Mouse (Mus musculus) lung, adult 2 months (tissue): ENCODE data around the gene Memo1.

ENCODE experiments used
- CTCF ChIP-seq: fragments of 200-500 bp; IDR thresholded peaks from 2 replicates; pipeline ENCODE4 v1.5.1; 2011; ENCODE audit warnings: mild to moderate bottlenecking, low read length, control low read depth; ENCODE audit not compliant: insufficient read depth
- POLR2A ChIP-seq: fragments of 200-500 bp; IDR thresholded peaks from 2 replicates; pipeline ENCODE4 v1.6.1; 2011; ENCODE audit warnings: low read depth, mild to moderate bottlenecking, control low read depth, low read length, borderline replicate concordance; ENCODE audit errors: extremely low read depth

- TF ChIP-seq POLR2A (no peak), CTCF (no peak)
These were observed 100.6 kb downstream of the Memo1 start for GRCm38 (mm10) chr17:74194755-74195154.
